Mouse (Mus musculus) frontal cortex, postnatal 25 days (tissue): Measurements from ENCODE around the gene 6430548M08Rik.

Experiments used
- DNase-seq, 2 experiments: peaks; one replicate each; pipeline ENCODE4 v3.0.0; 2022; ENCODE audit warnings: low spot score in 2 of 2

6430548M08Rik gene

DNA sequence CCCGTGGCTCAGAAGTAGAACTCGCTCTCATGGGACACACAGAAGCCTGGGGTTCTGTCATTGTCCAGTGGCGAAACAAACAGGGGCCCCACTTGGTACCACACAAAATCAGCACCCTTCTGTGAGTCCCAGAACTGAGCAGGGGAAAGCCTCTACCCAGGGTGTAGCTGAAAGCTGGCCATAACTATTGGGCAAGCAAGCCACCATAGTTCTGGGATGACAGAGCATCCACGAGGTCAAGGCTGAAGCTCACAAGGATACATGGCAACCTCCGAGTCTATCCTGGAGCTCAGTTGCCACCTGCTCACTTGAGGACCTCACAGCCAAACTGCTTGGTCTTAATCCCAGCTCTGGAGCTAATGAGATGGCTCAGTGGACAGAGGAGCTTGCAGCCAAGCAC is 67.3 kb downstream of the 6430548M08Rik start:
- no peak for DNase-seq

DNA sequence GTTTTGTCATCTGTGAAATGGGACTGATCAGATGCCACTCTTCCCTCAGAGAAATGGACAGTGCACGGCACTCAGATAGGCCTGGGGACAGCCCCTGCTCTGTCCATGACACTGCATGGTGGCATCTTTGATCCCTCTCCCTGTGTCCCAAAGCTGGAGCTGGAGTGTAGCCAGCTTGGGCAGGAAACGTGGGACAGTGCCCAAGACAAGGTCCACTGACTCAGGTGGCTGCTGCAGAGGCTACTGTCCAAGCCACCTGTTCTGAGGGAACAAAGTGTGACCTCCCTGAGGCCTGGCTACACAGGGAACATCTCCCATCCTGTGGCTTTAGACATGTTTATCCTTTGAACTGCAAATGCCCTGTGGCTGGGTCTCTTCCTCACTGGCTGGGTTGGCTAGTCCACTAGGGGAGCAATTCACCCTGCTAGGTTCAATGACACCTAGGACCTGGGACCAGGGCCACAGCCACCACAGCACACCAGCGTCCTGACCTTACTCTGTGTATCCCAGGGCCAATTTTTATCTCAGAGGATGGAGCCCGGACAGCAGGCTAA is 68.0 kb downstream of the 6430548M08Rik start:
- DNase-seq, result no peak

DNA sequence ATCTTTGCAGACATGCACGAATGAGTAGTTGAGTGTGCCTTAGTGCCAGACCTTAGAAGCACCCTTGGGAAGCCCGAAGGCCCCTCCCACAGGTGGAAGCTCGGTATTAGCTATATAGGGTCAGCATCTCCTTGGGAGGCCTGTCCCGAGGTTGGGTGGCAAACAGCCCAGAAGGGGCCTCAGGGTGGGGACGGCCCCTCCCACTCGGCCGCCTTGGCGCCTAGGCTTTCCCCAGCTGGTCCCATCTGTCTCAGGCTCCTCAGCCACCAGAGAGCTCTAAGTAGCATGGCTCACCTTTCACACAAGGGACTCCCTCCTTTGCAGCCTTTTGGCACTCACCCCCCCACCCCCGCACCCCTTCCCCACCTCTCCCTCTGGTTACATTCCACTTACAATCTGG is 70.4 kb downstream of the 6430548M08Rik start:
- DNase-seq, result no peak

DNA sequence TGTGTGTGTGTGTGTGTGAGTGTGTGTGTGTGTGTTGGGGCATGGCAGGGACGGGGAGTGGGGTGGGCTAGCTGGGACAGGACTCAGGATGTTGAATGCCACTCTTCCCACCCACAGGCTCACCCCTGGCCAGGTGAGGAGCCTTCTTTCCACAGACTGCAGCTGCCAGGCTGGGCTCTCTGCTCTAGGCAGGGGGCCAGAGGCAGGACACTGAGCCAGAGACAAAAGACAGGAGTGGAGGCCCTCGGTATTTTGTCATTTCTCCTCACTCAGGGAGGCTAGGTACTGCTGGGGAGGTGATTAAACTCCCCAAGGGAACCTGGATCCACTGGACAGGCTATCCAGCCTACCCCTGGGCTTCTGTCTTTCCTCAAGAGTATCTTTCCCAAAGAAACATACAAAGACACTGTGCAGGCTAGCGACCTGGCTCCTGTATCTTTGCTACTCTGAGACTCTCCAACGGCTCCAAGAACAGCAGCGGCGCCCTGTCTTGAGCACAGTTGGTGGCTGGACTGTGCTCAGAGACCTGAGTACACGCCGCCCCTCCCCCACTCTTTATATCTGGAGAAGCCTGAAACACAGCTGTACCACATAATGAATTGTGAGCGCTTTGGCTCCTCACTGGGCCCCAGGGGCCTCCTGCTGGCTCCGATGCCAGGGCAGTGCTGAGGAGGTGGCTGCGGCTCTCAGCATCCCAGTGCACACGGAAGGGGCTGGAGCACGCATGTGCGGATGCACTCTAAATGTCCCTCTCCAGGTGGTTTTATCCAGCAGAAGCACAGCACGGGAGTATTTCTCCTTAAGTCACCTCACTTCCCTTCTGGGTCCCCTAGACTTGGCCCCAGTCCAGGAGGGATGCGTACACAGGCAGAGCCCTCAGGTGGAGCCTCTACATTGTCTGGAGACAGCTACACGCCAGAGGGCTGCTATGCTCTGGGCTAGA is 71.2 kb downstream of the 6430548M08Rik start:
- no peak for DNase-seq

DNA sequence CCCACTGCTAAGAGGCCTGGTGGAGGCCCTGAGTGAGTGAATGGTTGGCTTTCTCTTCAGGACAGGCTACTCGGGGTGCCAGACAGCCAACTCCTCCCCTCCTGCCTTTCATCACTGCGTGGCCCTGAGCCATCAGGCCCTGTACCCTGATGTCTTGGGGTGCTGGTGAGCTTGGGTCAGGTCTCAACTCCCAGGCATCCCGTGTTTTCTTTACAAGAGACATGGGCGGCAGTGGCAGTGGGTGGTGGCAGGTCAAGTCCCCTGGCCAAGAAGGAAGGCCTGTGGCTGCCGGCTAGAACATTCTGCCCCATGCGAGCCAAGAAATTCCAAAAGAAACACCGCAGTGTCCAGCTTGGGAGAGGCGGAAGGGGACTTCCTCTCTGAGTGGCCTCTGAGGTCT is 72.5 kb downstream of the 6430548M08Rik start:
- DNase-seq, result no peak

DNA sequence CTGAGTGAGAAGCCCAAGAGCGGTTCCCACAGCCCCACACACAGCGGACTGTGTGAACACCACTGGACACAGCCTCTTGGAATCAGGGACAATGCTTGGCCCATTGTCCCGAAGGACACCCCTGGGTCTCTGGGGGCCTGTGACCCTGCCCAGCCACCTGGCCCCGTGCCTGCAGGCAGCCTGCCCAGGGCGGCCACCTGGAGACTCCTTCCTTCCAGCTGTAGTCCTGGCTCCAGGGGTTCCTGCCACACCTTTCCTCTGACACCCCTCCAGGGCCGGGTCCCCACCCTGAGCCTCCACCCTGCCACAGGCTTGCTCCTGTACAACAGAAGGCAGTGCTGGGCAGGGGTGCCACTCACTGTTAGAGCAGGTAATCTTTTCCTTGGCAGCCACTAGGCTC is 74.6 kb downstream of the 6430548M08Rik start:
- no peak for DNase-seq

DNA sequence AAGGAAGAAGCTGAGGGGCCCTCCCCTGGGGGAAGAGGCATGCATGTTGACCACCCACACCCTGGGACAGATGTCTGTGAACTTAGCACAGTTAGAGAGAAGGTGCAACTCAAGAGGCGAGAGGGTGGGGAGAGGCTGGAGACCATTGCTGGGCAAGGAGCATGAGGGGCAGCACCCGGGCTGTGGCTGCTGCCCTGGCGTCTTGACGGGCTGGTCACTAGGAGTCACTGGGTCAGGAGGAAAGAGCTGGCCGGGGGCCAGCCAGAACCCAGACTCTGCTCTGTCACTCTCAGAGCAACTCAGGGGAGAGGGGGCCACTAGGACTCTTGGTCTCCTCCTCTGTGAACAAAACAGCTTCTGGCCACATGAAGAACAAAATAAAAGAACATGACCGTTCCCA is 75.5 kb downstream of the 6430548M08Rik start:
- no peak for DNase-seq

DNA sequence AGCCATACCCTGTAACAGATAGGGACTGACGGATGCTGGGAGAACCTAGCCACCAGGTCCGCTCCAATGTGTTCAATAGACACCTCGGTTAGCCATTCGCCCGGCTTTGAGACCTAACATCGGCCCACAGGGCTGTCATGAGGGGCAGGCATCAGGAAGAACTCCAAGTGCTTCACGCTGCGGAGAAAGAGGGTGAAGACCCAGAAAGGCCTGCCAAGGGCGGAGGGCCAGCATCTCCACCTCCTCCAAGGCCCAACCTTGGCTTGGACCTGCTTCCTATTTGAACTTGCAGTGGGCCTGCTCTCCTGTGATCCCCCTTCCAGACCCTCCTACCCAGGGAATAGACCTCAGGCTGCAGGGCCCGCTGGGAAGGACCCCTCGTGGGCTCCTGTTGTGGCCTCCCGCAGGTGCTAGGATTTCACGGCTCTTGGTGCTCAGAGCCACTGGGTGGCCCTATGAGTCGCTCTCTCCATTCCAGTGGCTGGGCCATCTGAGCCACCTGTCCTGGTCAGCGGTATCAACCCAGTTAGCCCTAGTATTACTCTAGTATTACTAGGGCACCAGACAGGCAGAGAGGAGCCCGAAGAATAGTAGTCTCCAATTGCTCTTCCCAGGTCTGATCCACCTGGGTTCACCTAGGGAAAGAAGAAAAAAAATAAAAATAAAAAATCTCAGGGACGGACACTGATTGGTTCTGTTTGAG is 76.3 kb downstream of the 6430548M08Rik start:
- no peak for DNase-seq

DNA sequence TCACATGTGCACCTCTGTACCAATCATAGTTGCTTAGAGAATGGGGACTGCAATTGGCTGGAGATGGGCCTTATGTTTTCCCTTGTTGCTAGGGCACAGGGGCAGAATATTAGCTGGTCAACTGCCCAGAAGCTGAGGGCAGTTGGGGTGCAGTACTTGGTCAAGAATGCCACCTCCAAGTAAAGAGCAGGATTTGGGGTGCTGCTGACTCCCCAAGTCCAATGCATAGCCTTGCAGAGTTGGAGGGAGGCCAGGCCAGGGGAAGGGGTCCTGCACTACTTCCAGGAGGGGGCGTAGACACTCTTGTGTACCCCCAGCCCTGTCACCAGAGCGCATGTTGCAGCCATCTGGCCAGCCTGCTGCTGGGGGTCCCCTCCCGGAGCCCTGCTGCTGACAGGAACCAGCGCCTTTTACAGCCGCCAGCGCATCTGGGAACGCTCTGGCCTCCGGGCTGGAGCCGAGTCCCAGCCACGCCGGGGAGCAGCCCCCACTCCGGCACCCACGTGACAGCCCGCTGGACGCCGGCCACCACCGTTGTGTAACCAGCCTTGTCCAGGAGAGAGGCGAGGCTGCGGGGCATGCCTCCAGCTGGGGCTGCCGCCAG is 77.0 kb downstream of the 6430548M08Rik start:
- peak; percentile 51 to 80 for DNase-seq

DNA sequence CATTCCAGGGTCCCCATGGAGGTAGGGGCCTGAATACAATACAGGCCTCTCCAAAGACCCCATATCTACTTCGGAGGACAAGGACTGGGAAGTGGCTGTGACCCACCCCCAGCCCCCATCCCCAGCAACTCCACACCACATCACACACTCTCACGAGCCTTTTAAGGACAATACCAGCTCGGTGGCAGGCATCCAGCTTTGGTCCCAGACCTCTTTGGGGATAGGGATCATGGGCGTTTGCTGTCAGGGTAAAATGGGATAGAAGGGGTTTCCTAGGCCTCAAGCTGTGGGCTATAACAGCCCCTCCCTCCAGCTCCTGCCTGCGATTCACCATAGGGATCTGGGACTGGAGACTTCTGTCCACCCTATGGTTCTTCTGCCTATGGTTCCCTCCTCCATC is 77.7 kb downstream of the 6430548M08Rik start:
- DNase-seq, result no peak

DNA sequence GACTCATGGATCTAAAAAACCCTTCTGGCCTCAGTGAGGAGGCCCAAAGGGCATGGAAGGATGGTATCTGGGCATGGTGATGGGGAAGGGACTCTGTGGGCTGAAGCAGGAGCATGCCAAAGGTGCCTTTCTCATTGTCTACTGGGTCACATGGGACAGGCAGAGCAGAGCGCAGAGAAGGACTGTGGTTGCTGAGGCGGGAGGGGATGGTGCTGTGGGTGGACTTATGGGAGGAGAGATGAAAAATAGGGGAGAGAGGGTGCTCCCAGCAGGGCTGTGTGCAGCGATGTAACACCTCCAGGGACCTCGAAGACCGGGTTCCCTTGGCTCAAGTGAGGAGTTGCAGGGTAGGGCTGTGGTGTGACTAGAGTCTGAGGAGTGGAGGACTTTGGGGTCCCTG is 78.2 kb downstream of the 6430548M08Rik start:
- DNase-seq, result no peak

DNA sequence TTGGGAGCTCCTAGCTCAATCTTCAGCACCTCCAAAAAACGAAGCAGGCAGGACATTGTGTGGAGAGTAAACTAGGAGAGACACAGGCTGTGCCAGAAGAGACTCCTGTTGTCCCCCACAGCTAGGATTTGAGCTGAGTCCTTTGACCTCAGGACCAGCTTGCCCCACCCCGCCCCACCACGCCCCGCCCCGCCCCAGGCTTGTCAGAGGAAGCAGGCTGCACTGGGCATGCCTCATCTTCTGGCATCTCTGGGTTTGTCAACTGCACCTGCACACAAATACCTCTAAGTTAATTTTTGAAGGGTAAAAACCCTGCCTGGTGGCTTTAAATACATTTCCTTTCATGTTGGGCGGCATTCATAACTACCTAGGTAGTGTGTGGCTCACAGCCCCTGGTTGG is 87.4 kb downstream of the 6430548M08Rik start:
- DNase-seq, result no peak

DNA sequence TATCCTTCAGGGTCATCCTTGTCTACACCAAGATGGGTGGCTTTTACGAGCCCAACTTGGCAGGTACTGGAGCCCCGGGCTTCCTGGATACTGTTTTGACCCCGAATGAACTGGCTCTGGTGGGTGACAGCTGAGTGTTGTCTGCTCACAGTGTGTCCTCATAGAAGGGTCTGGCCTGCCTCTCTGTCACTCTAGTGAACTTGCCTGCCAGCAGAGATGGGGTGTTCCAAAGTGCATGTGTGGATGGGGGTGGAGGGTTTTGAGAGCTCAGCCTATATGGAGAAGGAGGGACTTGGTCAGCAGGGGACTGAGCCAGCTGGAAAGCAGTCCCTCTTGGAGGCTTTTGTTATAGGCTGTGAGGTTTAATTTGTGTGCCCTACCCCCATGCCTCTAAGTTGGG is 88.6 kb downstream of the 6430548M08Rik start:
- DNase-seq, result no peak

DNA sequence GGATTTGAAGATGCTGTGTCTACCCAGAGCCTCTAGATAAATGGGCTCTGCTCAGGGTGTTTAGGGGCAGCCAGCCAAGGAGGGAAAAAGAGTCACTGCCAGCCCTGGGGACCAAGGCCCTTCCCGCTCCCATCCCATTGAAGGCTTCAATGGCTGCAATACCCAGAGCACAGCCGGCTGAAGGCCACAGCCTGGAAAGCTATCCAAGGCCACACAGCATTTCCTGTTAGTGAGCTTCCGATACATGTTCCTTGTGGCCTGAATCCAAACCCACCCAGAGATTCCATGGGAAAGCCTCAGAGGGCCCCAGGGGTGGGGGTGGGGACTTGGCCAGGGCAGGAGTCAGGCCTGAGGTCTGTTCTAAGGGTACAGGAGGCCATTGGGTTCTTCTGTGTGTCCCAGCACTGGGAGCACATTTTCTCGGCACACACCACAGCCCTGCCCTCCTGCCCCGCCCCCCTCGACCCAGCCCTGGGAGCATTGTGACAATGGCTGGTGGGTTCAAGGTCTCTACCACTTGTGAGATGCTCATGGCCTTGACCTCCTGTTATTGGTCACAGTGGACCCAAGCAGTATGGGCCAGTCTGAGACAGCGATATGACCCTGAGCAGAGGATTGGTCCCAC is 90.9 kb downstream of the 6430548M08Rik start:
- no peak for DNase-seq

DNA sequence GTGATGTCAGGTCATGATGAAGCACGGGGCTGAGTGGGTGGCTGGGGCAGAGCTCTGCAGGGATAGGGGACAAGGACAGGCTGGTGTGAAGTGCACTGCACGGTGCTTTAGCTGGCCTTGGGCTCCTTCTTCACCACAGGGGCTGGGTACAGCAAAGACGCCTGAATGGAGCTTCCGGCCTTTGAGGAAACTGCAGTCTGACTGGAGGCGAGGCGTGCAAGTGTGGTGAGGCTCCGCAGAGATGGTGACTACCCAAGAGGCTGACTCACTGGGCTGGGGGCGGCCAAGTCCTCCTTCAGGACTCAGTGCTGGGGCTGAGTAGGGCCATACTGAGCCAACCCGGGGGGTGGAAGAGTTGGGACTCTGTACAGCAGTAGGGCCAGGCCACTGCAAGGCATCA is 92.0 kb downstream of the 6430548M08Rik start:
- no peak for DNase-seq

DNA sequence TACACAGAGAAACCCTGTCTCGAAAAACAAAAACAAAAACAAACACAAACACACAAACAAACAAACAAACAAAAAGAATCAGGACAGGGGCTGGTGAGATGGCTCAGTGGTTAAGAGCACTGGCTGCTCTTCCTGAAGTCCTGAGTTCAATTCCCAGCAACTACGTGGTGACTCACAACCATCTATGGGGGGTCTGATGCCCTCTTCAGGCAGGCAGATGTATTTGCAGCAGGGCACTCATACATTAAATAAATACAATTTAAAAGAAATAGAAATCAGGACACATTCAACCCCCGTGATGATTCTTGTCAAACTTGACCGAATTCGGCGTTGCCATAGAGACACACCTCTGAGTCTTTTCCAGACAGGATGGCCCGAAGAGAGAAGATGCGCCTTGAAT is 93.4 kb downstream of the 6430548M08Rik start:
- DNase-seq, result no peak

DNA sequence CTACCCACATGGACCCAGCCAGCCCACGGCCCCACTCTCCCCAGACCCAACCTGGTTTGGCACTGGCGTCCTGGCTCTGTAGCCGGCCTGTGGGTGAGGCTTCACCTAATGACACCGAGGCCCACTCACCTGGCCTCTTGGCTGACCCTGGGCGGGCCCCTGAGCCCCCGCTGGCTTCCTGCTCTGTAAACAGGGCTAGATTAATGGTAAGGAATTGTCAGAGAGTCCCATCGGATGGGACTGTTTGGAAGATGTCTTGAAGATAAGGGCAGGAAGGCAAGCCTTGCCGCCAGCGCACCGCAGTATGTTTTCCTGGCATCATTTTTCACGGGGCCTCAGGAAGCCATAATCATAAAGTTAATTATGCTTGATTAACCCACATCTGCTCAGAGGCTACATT is 94.2 kb downstream of the 6430548M08Rik start:
- DNase-seq, result no peak

DNA sequence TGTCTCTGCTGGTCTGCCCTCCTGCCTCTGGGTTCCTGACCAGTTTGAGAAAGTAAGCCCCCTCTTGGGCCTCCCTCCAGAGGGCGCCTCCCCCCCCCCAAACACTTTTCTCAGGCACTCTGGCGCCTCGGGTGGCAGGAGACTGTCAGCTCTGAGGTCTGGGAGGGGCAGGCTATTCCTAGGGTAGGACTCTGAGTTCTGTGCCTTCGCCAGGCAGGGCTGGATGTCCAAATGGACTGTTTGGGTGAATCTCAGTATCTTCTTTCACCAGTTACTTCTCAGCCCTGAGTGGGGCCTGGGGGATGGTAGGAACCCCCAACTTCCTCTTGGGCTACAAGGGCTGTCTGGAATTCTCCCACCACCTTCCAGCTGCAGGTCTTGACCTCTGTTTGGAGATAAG is 97.4 kb downstream of the 6430548M08Rik start:
- no peak for DNase-seq

DNA sequence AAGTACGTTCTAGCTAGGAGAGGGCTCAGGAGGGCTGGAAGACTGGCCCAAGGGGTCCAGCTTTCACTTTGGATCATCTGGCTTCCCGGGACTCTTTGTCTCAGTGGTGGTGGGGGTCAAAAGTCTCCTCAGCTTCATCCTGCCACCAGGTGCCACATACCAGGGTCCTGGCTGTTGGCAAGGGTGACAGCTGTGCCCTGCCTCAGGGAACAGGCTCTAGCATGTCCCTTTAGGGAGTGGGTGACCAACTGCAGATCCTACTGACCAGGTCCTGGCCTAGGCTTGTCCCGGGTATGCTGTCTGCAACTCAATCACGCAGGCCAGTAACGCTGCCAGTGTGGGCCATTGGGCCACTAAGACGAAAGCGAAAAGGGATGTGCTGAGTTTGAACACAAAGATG is 98.6 kb downstream of the 6430548M08Rik start:
- no peak for DNase-seq

DNA sequence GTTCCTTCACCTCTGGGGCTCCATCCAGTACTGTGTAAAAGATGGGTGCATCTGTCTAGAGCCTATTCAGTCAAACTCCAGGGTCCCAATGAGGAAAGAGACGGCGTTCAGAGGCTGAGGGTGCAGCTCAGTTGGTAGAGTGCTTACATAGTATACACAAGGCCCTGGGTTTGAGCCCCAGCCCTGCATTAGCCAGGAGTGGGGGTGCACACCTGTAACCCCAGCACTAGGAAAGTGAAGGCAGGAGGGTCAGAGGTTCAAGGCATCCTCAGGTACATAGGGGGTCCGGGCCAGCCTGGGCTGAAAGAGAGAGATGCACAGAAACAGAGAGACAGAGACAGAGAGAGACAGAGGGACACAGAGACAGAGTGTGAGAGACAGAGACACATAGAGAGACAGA is 99.3 kb downstream of the 6430548M08Rik start:
- DNase-seq, result no peak

DNA sequence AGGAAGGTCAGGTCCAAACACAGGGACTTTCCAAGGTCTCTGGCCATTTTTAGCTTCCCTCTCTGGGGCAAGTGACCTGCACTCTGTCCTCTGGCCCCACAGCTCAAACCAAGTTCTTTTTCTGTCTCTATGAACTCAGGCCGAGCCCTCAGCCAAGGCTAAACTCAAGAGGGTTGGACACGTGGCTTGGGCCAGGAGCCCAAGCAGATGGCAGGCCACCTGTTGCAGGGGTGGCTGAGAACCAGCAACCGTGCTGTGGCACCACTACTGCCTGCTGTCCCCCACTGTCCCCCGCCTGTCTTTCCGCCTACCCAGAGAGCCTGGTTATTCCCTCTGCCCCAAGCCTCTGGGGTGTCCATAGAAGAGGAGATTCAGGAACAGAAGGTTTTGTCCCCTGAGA is 100.0 kb downstream of the 6430548M08Rik start:
- no peak for DNase-seq
